Mouse (Mus musculus): ENCODE data around the gene Ang. TPM values are rescaled to one million over a fixed set of nuclear protein-coding genes. Genes with fewer than 3 reads are reported as not detected.

The Ang gene
- total and polyA plus RNA-seq, 3 experiments, result 0.44 to 2.2 (median 1.2) TPM

DNA sequence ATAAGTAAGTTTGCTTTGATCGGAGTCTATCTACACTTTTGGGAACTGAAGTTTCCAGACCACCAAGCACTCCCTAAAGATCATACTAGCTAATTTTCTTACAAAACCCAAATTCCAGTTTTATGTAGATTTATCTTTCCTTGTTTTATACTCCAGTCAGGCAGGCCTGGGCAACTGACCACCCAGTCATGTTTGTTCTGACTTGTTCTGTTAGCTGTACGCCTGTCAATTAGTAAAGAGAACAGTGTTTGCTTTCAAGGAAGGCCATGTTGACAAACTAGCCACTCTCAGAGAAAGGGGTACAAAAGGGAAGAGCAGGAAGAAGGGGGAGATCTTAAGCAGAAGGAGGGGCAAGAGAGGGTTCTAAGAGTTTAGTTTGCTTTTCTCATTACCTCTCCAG, 13.4 kb downstream of the Ang start:
- Histone ChIP-seq H3K36me3 (replicated peaks in 1 of 2; ENCODE audit: control insufficient read depth in 1 of 2, insufficient read depth in 1 of 2, low read length in 1 of 2) (no peaks in the 10 kb centered on the region), H3K9me3 (replicated peaks; ENCODE audit: low read length) (no peaks in the 10 kb centered on the region), H3K79me2 (replicated peaks; ENCODE audit: control insufficient read depth, extremely low read depth, insufficient read depth, poor library complexity, severe bottlenecking) (no peaks in the 10 kb centered on the region), H3K27me3 (replicated peaks) (no peaks in the 10 kb centered on the region), H3K9ac (ENCODE audit: insufficient read depth, low read depth) (no peak overlapping the region), H3K4me1 (ENCODE audit: control insufficient read depth in 1 of 2, insufficient read depth in 2 of 2) (peaks cover 16 to 36% of the 10 kb centered on the region in 2 experiments), H3K27ac (ENCODE audit: insufficient read depth, low read depth) (no peak overlapping the region), H3K4me3 (replicated peaks in 1 of 3; ENCODE audit: low read depth in 2 of 3, low read length in 2 of 3, poor library complexity in 1 of 3) (no peak overlapping the region), H3K4me2 (ENCODE audit: insufficient read depth, low read depth, poor library complexity, severe bottlenecking) (no peak overlapping the region)
- in situ Hi-C loops (cut with MboI; ENCODE audit: low pct_ligation_motif_present, low pct_unique_long_range_greater_than_20kb, low sequenced_read_pairs) (loop anchor here (5.0 to 25.0 kb wide), 2 partner anchors 163 to 358 kb away; partner anchors contain the start of gene Vmn2r89), dilution Hi-C loops (cut with MboI; ENCODE audit: extremely low pct_ligation_motif_present, extremely low pct_unique_long_range_greater_than_20kb, low sequenced_read_pairs) (no loop called here)
- no peak for DNase-seq (ENCODE audit: extremely low read depth)
- TF ChIP-seq JUND (conservative IDR thresholded peaks at IDR 0.05; ENCODE audit: low read depth, low read length) (no peak), ZKSCAN1 (IDR thresholded peaks at IDR 0.05; ENCODE audit: borderline replicate concordance, low read depth, low read length) (no peak), BHLHE40 (IDR thresholded peaks at IDR 0.05; ENCODE audit: low read depth, low read length) (no peak), ZMIZ1 (IDR thresholded peaks at IDR 0.05; ENCODE audit: low read depth, low read length) (no peak), ELF1 (IDR thresholded peaks at IDR 0.05; ENCODE audit: low read depth, low read length) (no peak), POLR2AphosphoS2 (IDR thresholded peaks at IDR 0.05; ENCODE audit: low read depth, low read length) (no peak), MXI1 (IDR thresholded peaks at IDR 0.05; ENCODE audit: low read depth, low read length) (no peak), MAZ (IDR thresholded peaks at IDR 0.05; ENCODE audit: low read depth, low read length) (no peak), USF1 (IDR thresholded peaks at IDR 0.05; ENCODE audit: low read depth, low read length) (no peak), USF2 (conservative IDR thresholded peaks at IDR 0.05; ENCODE audit: low read depth, low read length) (no peak), CHD2 (IDR thresholded peaks at IDR 0.05; ENCODE audit: low read length) (no peak)

GRCm38 (mm10) chr14:51106449-51106967, 15.6 kb downstream of the Ang start:
- no peak for TF ChIP-seq MAFK (IDR thresholded peaks at IDR 0.05; ENCODE audit: insufficient replicate concordance, low read length)
- TF ChIP-seq IRF4 (IDR thresholded peaks at IDR 0.05; ENCODE audit: low read depth, low read length), result peak; percentile 66; the same call in 1 of the 2 replicates
- TF ChIP-seq UBTF (IDR thresholded peaks at IDR 0.05; ENCODE audit: low read depth, low read length), result no peak
- no peak for TF ChIP-seq USF1 (IDR thresholded peaks at IDR 0.05; ENCODE audit: low read depth, low read length)
- no peak for TF ChIP-seq TBP (conservative IDR thresholded peaks at IDR 0.05; ENCODE audit: low read depth, low read length)
- TF ChIP-seq RCOR1 (conservative IDR thresholded peaks at IDR 0.05; ENCODE audit: low read depth, low read length), result no peak

More at GRCm38 (mm10) chr14:51106449-51106967, 15.6 kb downstream of the Ang start:
- no peak overlapping the region for H3K4me2 ChIP-seq (ENCODE audit: insufficient read depth, low read depth, poor library complexity, severe bottlenecking)
- no peaks in the 10 kb centered on the region for H3K27me3 ChIP-seq (replicated peaks)
- dilution Hi-C loops (cut with MboI; ENCODE audit: extremely low pct_ligation_motif_present, extremely low pct_unique_long_range_greater_than_20kb, low sequenced_read_pairs), result no loop called here
- H3K4me1 ChIP-seq (ENCODE audit: control insufficient read depth in 1 of 2, insufficient read depth in 2 of 2), result peaks cover 16 to 36% of the 10 kb centered on the region in 2 experiments
- H3K79me2 ChIP-seq (replicated peaks; ENCODE audit: control insufficient read depth, extremely low read depth, insufficient read depth, poor library complexity, severe bottlenecking), result no peaks in the 10 kb centered on the region
- H3K4me3 ChIP-seq (replicated peaks in 1 of 3; ENCODE audit: low read depth in 2 of 3, low read length in 2 of 3, poor library complexity in 1 of 3), result no peak overlapping the region
- no peak overlapping the region for H3K27ac ChIP-seq (ENCODE audit: insufficient read depth, low read depth)
- H3K36me3 ChIP-seq (replicated peaks in 1 of 2; ENCODE audit: control insufficient read depth in 1 of 2, insufficient read depth in 1 of 2, low read length in 1 of 2), result no peaks in the 10 kb centered on the region
- no peak overlapping the region for H3K9ac ChIP-seq (ENCODE audit: insufficient read depth, low read depth)
- H3K9me3 ChIP-seq (replicated peaks; ENCODE audit: low read length), result no peaks in the 10 kb centered on the region
- DNase-seq (ENCODE audit: extremely low read depth), result no peak
- in situ Hi-C loops (cut with MboI; ENCODE audit: low pct_ligation_motif_present, low pct_unique_long_range_greater_than_20kb, low sequenced_read_pairs), result loop anchor here (5.0 to 25.0 kb wide), 2 partner anchors 51 to 356 kb away; partner anchors contain the start of gene Vmn2r89

All from CH12.LX (cell line).